Mouse (Mus musculus) spleen, postnatal 36 days (tissue): ENCODE measurements around the gene Vmn1r204.
"Not testable (repeated sequence)": the region's sequence is repeated elsewhere in the genome, so short reads cannot be mapped to it uniquely, and the experiment has no call there.

Experiments used
- DNase-seq, 2 experiments: peaks; one replicate each; pipeline ENCODE4 v3.0.0; 2022; ENCODE audit warnings: low spot score in 2 of 2, mixed read lengths in 1 of 2

Gene Vmn1r204

DNA sequence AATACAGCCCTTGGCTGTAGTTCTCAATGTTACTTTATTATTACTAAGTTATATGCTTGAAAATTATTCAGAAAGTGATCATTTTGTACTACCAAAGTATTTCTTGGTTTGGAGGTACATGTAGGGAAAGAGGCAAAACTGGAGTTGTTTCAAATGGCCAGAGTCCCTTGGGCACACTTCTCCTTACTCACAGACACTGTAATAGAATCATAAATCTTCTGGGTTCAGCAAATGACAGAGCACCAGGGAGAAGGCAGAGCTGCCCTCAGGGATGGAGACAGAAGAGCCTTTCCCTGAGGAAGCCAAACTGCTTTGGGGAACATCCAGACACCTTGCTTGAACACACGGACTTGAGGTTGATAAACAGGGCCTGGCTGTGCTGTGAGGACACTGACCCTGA lies at the start of gene Vmn1r204:
Gene Vmn1r204 (plus strand): TSS at position 301 of the 400 bp plus-strand sequence.
- not testable (repeated sequence) for DNase-seq

DNA sequence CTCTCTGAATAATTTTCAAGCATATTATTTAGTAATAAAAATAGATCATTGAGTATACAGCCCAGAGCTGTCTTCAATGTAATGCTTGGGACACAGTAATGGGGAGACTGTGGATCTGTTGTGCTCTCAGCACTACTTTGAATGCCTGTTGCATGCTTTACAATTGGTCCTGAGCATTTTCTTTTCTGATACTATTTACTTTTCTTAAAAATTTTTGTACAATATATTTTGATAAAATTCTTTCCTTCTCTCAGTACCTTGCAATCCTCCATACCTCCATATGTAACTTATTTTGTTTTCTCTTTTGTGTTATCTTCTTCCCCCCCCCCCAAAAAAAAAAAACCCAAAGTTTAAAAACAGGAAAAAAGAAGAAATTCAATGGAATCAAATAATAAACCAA lies 47.7 kb upstream of the Vmn1r204 start, which contains the start of gene Vmn1r202:
Gene Vmn1r202 (minus strand): TSS at position 101 of the 400 bp plus-strand sequence.
- DNase-seq, result no peak

DNA sequence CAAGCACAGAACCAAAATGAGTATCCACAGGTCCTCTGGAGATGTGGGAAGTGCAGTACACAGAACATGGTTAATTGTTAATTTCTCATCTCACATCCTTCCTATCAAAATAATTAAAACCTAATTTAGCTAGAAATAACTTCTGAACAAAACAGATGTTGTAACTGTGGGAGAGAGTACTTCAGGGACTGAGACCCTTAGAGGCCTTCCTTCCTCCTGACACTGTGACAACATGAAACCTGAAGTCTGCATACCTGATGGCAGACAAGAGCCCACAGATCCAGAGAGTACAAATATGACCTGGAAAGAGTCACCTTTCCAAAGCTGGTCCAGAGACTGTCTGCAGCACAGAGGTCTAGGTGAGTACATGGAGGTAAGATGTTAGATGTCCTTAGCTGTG lies 35.2 kb upstream of the Vmn1r204 start, which contains the start of gene Vmn1r203:
Gene Vmn1r203 (plus strand): TSS at position 301 of the 400 bp plus-strand sequence.
- DNase-seq, result no peak

DNA sequence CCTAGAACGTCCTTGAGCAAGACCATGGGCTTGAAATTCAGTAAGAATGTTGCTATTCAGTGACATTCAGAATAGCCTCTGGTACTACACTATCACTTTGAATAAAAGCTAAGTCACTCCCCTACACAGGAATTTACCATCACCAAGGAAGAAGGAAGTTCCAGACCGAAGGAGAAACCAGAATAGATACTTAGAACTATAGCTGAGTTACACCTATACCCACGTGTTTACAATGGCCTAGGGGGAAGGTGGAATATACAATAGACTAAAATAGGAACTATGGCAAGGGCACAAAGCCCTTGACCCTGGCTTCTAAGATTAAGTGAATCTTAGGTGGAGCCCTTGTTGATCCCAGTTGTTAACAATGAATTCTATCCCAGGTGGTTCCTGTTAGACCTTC lies 21.9 kb downstream of the Vmn1r204 start:
- not testable (repeated sequence) for DNase-seq

DNA sequence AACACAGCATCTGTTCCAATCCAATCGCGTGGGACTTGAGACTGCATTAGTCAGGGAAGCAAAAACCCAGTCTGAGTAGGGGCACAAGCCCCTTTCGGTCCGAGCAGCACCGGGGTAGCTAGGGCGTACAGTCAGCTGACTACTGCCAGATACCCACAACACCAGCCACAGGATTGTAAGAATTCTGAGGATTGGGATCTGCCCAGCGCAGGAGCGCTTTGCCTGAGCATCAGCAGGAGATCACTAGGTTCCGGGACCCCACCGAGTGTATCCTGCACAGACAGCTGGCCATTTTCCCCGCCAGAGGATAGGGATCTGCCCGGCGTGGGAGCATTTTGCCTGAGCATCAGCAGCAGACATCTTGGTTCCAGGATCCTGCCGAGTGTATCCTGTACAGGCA lies 30.3 kb downstream of the Vmn1r204 start:
- not testable (repeated sequence) for DNase-seq

DNA sequence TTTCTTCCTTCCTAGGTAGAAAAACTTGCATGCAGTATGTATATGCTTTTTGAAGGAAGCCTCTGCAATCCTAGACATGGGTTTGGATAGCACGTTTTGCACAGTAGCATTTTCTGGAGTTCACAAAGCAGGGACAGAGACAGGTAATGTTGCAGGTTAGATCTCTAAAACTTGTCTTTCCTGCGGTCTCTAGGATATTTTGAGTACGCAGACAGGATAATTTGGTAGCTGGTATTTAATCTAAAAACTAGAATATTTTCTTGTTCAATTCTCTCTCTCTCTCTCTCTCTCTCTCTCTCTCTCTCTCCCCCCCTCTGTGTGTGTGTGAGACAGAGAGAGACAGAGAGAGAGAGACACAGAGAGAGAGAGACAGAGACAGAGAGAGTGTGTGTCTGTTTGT lies 39.9 kb downstream of the Vmn1r204 start, which contains the start of gene Vmn1r205:
Gene Vmn1r205 (minus strand): TSS at position 101 of the 400 bp plus-strand sequence.
- DNase-seq, result no peak
